16 mouse cellular contexts compared by ENCODE assay signal in the genomic region with DNA sequence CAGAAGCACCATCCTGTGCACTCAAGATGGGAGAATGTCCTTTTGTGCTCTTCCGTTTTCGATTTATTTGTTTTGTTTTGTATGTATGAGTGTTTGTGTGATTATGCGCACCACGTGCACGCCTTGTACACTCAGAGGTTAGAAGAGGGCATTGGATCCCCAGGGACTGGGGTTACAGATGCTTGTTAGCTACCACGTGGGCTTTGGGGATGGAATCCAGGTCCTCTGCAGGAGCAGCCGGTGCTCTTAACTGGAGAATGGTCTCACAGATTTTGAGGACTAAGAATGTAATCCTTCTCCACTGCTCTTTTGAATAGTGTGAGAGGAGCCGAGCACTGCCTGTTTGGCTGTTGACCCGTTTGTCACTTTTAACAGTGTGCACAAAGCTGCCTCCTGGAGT.
DNase-seq lines count a peak whose midpoint lies in the region; ATAC-seq lines count a peak whose summit lies in the region.
"Had no signal": no experiment of that assay in that cellular context is flagged by ENCODE, and none has a peak within 500 bp of the region (broad histone marks: within the 10 kb centered on the region; RNA-seq: fewer than 3 reads in every experiment).

No protein-coding gene starts in this region.

- peak; percentile 40; the same call in 1 of the 2 replicates for ATAC-seq in cerebellum, adult (ENCODE audit: insufficient number of reproducible peaks, low FRiP score, low TSS enrichment)
- no peak for ATAC-seq in kidney, embryonic 15.5 days (replicated peaks; ENCODE audit: low FRiP score)

- H3K36me3 ChIP-seq in kidney, embryonic 15.5 days: no peaks in the 10 kb centered on the region
- H3K36me3 ChIP-seq: embryonic facial prominence, embryonic 13.5 days; forebrain, embryonic 12.5 days; lung, embryonic 15.5 days; neural tube, embryonic 15.5 days had no signal

- DNase-seq in cerebellum, adult 8-10 months: no peak
- DNase-seq in kidney, adult 9 months: peak; percentile 14
- peak; percentile 51 to 54 for DNase-seq in cerebellum, adult 18-20 months
- DNase-seq in heart, adult 9 months (ENCODE audit: low spot score in 2 of 2): peak; percentile 46 to 50
- DNase-seq in yolk sac, embryonic 10.5 days (ENCODE audit: low spot score): no peak
- DNase-seq: B cell, adult 2 months; liver; right cerebral cortex, adult 18-20 months; thymus, postnatal 36 days had no signal

- H3K4me2 ChIP-seq in kidney, embryonic 15.5 days: no peak overlapping the region
- H3K4me2 ChIP-seq: embryonic facial prominence, embryonic 13.5 days; forebrain, embryonic 12.5 days; lung, embryonic 15.5 days; neural tube, embryonic 15.5 days had no signal

- no peaks in the 10 kb centered on the region for H3K9me3 ChIP-seq in kidney, embryonic 15.5 days (replicated peaks)
- H3K9me3 ChIP-seq: embryonic facial prominence, embryonic 13.5 days; forebrain, embryonic 12.5 days; lung, embryonic 15.5 days; neural tube, embryonic 15.5 days had no signal

- no peaks in the 10 kb centered on the region for H3K4me1 ChIP-seq in kidney, embryonic 15.5 days
- H3K4me1 ChIP-seq: embryonic facial prominence, embryonic 13.5 days; lung, embryonic 15.5 days had no signal

- 86% methylated on average over 9 of the region's 9 CpGs for WGBS in kidney, embryonic 15.5 days

- H3K27me3 ChIP-seq in kidney, embryonic 15.5 days: no peaks in the 10 kb centered on the region
- H3K27me3 ChIP-seq: embryonic facial prominence, embryonic 13.5 days; forebrain, embryonic 12.5 days; lung, embryonic 15.5 days; neural tube, embryonic 15.5 days had no signal

- H3K4me3 ChIP-seq in kidney, embryonic 15.5 days (replicated peaks): no peak overlapping the region
- H3K4me3 ChIP-seq: embryonic facial prominence, embryonic 13.5 days; forebrain, embryonic 12.5 days; lung, embryonic 15.5 days; neural tube, embryonic 15.5 days had no signal

- H3K27ac ChIP-seq in kidney, embryonic 15.5 days: no peak overlapping the region
- H3K27ac ChIP-seq: embryonic facial prominence, embryonic 13.5 days; forebrain, embryonic 12.5 days; lung, embryonic 15.5 days; neural tube, embryonic 15.5 days; stomach, postnatal 0 days had no signal

- H3K9ac ChIP-seq in kidney, embryonic 15.5 days: no peak overlapping the region
- H3K9ac ChIP-seq: embryonic facial prominence, embryonic 13.5 days; forebrain, embryonic 12.5 days; lung, embryonic 15.5 days; neural tube, embryonic 15.5 days had no signal

Comparison
In these comparisons a context has a peak if more than half of its experiments do, and no peak if none do; other contexts are left out.
1. DNase-seq: peak in kidney, adult 9 months (single experiment), cerebellum, adult 18-20 months (2 of 2) and heart, adult 9 months (2 of 2); none in cerebellum, adult 8-10 months (single experiment) and yolk sac, embryonic 10.5 days (single experiment).